Mouse (Mus musculus): Measurements from ENCODE around the gene Dhx40.
A peak's percentile ranks its signal among the peaks of the same experiment; 100 is the strongest.
"Not testable (repeated sequence)": the region's sequence is repeated elsewhere in the genome, so short reads cannot be mapped to it uniquely, and the experiment has no call there.

Dhx40 gene

GRCm38 (mm10) chr11:86818928-86819327, 11.4 kb upstream of the Dhx40 start:
- DNase-seq (ENCODE audit: low read depth, low spot score): no peak

GRCm38 (mm10) chr11:86816288-86816687, 8.7 kb upstream of the Dhx40 start:
- DNase-seq (ENCODE audit: low read depth, low spot score): not testable (repeated sequence)

- DNase-seq (ENCODE audit: low read depth, low spot score): not testable (repeated sequence)
These were observed 6.9 kb upstream of the Dhx40 start for GRCm38 (mm10) chr11:86814481-86814880.

- DNase-seq (ENCODE audit: low read depth, low spot score): not testable (repeated sequence)
These were observed 5.7 kb upstream of the Dhx40 start for GRCm38 (mm10) chr11:86813256-86813655.

- DNase-seq (ENCODE audit: low read depth, low spot score): no peak
These were observed 3.7 kb upstream of the Dhx40 start for GRCm38 (mm10) chr11:86811326-86811630.

GRCm38 (mm10) chr11:86810572-86811325, 3.2 kb upstream of the Dhx40 start:
- DNase-seq (ENCODE audit: low read depth, low spot score): no peak

GRCm38 (mm10) chr11:86809828-86810227, 2.3 kb upstream of the Dhx40 start:
- DNase-seq (ENCODE audit: low read depth, low spot score): no peak

GRCm38 (mm10) chr11:86807001-86807477, 507 bp downstream of the Dhx40 start:
- DNase-seq (ENCODE audit: low read depth, low spot score): peak; percentile 62

GRCm38 (mm10) chr11:86794161-86794560, 13.4 kb downstream of the Dhx40 start:
- no peak for DNase-seq (ENCODE audit: low read depth, low spot score)

- DNase-seq (ENCODE audit: low read depth, low spot score): not testable (repeated sequence)
These were observed 20.1 kb downstream of the Dhx40 start for GRCm38 (mm10) chr11:86787436-86787835.

GRCm38 (mm10) chr11:86785767-86786166, 21.8 kb downstream of the Dhx40 start:
- DNase-seq (ENCODE audit: low read depth, low spot score): no peak

- DNase-seq (ENCODE audit: low read depth, low spot score): no peak
These were observed 37.7 kb downstream of the Dhx40 start for GRCm38 (mm10) chr11:86769884-86770283.

- DNase-seq (ENCODE audit: low read depth, low spot score): no peak
These were observed 43.0 kb downstream of the Dhx40 start for GRCm38 (mm10) chr11:86764501-86764900.

GRCm38 (mm10) chr11:86763127-86763526, 44.4 kb downstream of the Dhx40 start:
- not testable (repeated sequence) for DNase-seq (ENCODE audit: low read depth, low spot score)

GRCm38 (mm10) chr11:86760357-86760756, 47.2 kb downstream of the Dhx40 start:
- DNase-seq (ENCODE audit: low read depth, low spot score): no peak

- no peak for DNase-seq (ENCODE audit: low read depth, low spot score)
These were observed 47.7 kb downstream of the Dhx40 start for GRCm38 (mm10) chr11:86759886-86760285.

- DNase-seq (ENCODE audit: low read depth, low spot score): no peak
These were observed 48.3 kb downstream of the Dhx40 start for GRCm38 (mm10) chr11:86759226-86759625.

- peak; percentile 77 for DNase-seq (ENCODE audit: low read depth, low spot score)
These were observed 49.0 kb downstream of the Dhx40 start for GRCm38 (mm10) chr11:86758559-86758958.

GRCm38 (mm10) chr11:86757480-86758371, 49.8 kb downstream of the Dhx40 start, which contains the start of gene Cltc:
Gene Cltc, minus strand, starts transcription at chr11:86757565.
- DNase-seq (ENCODE audit: low read depth, low spot score): peak; percentile 89

GRCm38 (mm10) chr11:86757142-86757479, 50.4 kb downstream of the Dhx40 start:
- DNase-seq (ENCODE audit: low read depth, low spot score): no peak

- no peak for DNase-seq (ENCODE audit: low read depth, low spot score)
These were observed 51.1 kb downstream of the Dhx40 start for GRCm38 (mm10) chr11:86756156-86757141.
